Mouse (Mus musculus) lung, postnatal 14 days (tissue): ENCODE data around the gene Naa38.

Experiments used
- DNase-seq: peaks from one replicate; pipeline ENCODE4 v3.0.0; 2021

Naa38 gene

GRCm38 (mm10) chr11:69443328-69443727 is 48.0 kb downstream of the Naa38 start:
- peak; percentile 60 for DNase-seq
